In the genomic region with DNA sequence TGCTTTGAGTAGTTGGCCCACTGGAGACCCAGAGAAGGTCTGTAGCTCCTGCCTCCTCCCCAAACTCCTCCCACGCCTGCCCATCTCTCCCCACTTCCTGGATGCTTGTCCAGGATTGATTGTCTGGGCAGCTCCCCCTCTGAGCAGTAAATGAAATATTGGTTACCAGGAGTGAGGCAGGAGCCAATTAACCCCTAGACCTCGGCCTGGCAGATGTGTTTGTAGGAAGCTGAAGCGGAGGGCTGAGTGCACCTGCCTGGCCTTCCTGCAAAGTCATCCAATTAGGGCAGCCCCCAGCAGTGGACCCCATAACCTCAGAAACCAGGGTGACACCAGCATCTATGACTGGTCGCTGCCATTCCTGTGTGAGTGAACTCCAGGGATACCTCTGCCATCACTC, we compare ENCODE assay signal across 27 mouse cellular contexts. TPM values are rescaled to one million over a fixed set of nuclear protein-coding genes. Genes with fewer than 3 reads are reported as not detected.
A peak's percentile ranks its signal among the peaks of the same experiment; 100 is the strongest.
DNase-seq lines count a peak whose midpoint lies in the region; ATAC-seq and TF ChIP-seq lines count a peak whose summit lies in the region.
"Had no signal": no experiment of that assay in that cellular context is flagged by ENCODE, and none has a peak within 500 bp of the region (broad histone marks: within the 10 kb centered on the region; RNA-seq: fewer than 3 reads in every experiment).

No protein-coding gene starts in this region.

- peaks cover 16% of the 10 kb centered on the region; the same call in 1 of the 2 replicates for H3K4me1 ChIP-seq in heart, embryonic 11.5 days (ENCODE audit: control insufficient read depth, insufficient read depth, low read length)
- H3K4me1 ChIP-seq in heart, embryonic 12.5 days (replicated peaks), result peaks cover 18% of the 10 kb centered on the region
- peaks cover 4% of the 10 kb centered on the region; the same call in 1 of the 2 replicates for H3K4me1 ChIP-seq in kidney, postnatal 0 days (replicated peaks; ENCODE audit: insufficient read depth, low read length)
- peaks cover 37% of the 10 kb centered on the region for H3K4me1 ChIP-seq in limb, embryonic 10.5 days

- H3K9me3 ChIP-seq in heart, embryonic 11.5 days (replicated peaks; ENCODE audit: control insufficient read depth, low read length), result no peaks in the 10 kb centered on the region
- no peaks in the 10 kb centered on the region for H3K9me3 ChIP-seq in heart, embryonic 12.5 days (replicated peaks)
- no peaks in the 10 kb centered on the region for H3K9me3 ChIP-seq in kidney, postnatal 0 days (replicated peaks; ENCODE audit: low read length)
- H3K9me3 ChIP-seq in limb, embryonic 10.5 days (replicated peaks), result no peaks in the 10 kb centered on the region
- H3K9me3 ChIP-seq: heart, embryonic 10.5 days; hindbrain, embryonic 12.5 days; limb, embryonic 15.5 days; midbrain, embryonic 13.5 days had no signal

- H3K4me2 ChIP-seq in heart, embryonic 11.5 days, result no peak overlapping the region
- no peak overlapping the region for H3K4me2 ChIP-seq in heart, embryonic 12.5 days
- H3K4me2 ChIP-seq in kidney, postnatal 0 days (ENCODE audit: low read length), result no peak overlapping the region
- H3K4me2 ChIP-seq: hindbrain, embryonic 12.5 days; limb, embryonic 15.5 days; lung, embryonic 14.5 days; midbrain, embryonic 13.5 days had no signal

- WGBS in heart, embryonic 11.5 days (ENCODE audit: insufficient replicate concordance), result 49% methylated on average over 4 of the region's 4 CpGs
- WGBS in heart, embryonic 12.5 days, result 51% methylated on average over 4 of the region's 4 CpGs
- WGBS in kidney, postnatal 0 days, result 22% methylated on average over 4 of the region's 4 CpGs
- WGBS in limb, embryonic 10.5 days, result 19% methylated on average over 4 of the region's 4 CpGs

- peaks cover 25% of the 10 kb centered on the region for H3K27me3 ChIP-seq in heart, embryonic 11.5 days (ENCODE audit: control insufficient read depth, insufficient read depth, low read length)
- peaks cover 40% of the 10 kb centered on the region for H3K27me3 ChIP-seq in heart, embryonic 12.5 days (replicated peaks)
- 0 out of 2 replicates have a peak, but pooled peaks cover 5% of the 10 kb centered on the region for H3K27me3 ChIP-seq in kidney, postnatal 0 days (ENCODE audit: insufficient read depth, low read length)
- H3K27me3 ChIP-seq in limb, embryonic 10.5 days (ENCODE audit: low read depth, poor library complexity, severe bottlenecking), result peaks cover 72% of the 10 kb centered on the region

- no peak for ATAC-seq in heart, embryonic 11.5 days (replicated peaks; ENCODE audit: insufficient number of reproducible peaks, low FRiP score, low TSS enrichment)
- ATAC-seq in heart, embryonic 12.5 days (ENCODE audit: insufficient number of reproducible peaks, low FRiP score), result no peak
- peak; percentile 25; the same call in 1 of the 2 replicates for ATAC-seq in kidney, postnatal 0 days (replicated peaks; ENCODE audit: low FRiP score, low read depth)
- ATAC-seq: CD4-positive, CD25-positive, alpha-beta regulatory T cell, adult 4 months; inflammation-experienced regulatory T-cells, adult 6 months; midbrain, embryonic 13.5 days had no signal

- H3K36me3 ChIP-seq in heart, embryonic 11.5 days (ENCODE audit: control insufficient read depth, insufficient read depth, low read length), result no peaks in the 10 kb centered on the region
- no peaks in the 10 kb centered on the region for H3K36me3 ChIP-seq in heart, embryonic 12.5 days
- H3K36me3 ChIP-seq in kidney, postnatal 0 days (ENCODE audit: insufficient read depth, low read length), result no peaks in the 10 kb centered on the region
- no peaks in the 10 kb centered on the region for H3K36me3 ChIP-seq in limb, embryonic 10.5 days
- H3K36me3 ChIP-seq: heart, embryonic 10.5 days; hindbrain, embryonic 12.5 days; limb, embryonic 15.5 days; midbrain, embryonic 13.5 days had no signal

- H3K27ac ChIP-seq in heart, embryonic 11.5 days (ENCODE audit: low read depth, low read length), result no peak overlapping the region
- H3K27ac ChIP-seq in heart, embryonic 12.5 days (ENCODE audit: poor library complexity, severe bottlenecking), result no peak overlapping the region
- no peak overlapping the region for H3K27ac ChIP-seq in kidney, postnatal 0 days
- no peak overlapping the region; the same call in 1 of the 2 replicates for H3K27ac ChIP-seq in limb, embryonic 10.5 days
- H3K27ac ChIP-seq: heart, embryonic 10.5 days; limb, embryonic 15.5 days; liver, embryonic 14.5 days; midbrain, embryonic 13.5 days had no signal

- no peak for TF ChIP-seq CTCF in kidney, postnatal 0 days (IDR thresholded peaks at IDR 0.05; ENCODE audit: low read depth)

- no peak overlapping the region for H3K4me3 ChIP-seq in heart, embryonic 11.5 days (ENCODE audit: low read depth, low read length)
- no peak overlapping the region for H3K4me3 ChIP-seq in heart, embryonic 12.5 days
- no peak overlapping the region for H3K4me3 ChIP-seq in kidney, postnatal 0 days (replicated peaks; ENCODE audit: low read depth, low read length)
- no peak overlapping the region; the same call in 1 of the 2 replicates for H3K4me3 ChIP-seq in limb, embryonic 10.5 days
- H3K4me3 ChIP-seq: heart, embryonic 10.5 days; hindbrain, embryonic 12.5 days; limb, embryonic 15.5 days; megakaryocyte, embryonic 14.5 days; midbrain, embryonic 13.5 days had no signal

- peak; percentile 70 for DNase-seq in kidney, postnatal 0 days (ENCODE audit: low spot score)
- no peak for DNase-seq in kidney, adult 9 months
- DNase-seq in embryo, embryonic 11 days, result peak; percentile 22
- DNase-seq in limb, embryonic 10.5 days (ENCODE audit: low spot score), result peak; percentile 45
- DNase-seq in right cerebral cortex, adult 2 months (ENCODE audit: low spot score in 2 of 2), result no peak
- DNase-seq in thymus, postnatal 14 days, result no peak
- DNase-seq: adrenal gland, postnatal 25 days; cerebellum, adult 9-11 months; heart, postnatal 10 days; kidney, adult 8-10 months; lung, postnatal 36 days; right cerebral cortex, postnatal 25 days; spleen, adult 18-20 months; thymus, postnatal 36 days had no signal

- H3K9ac ChIP-seq in heart, embryonic 11.5 days (ENCODE audit: low read depth, low read length), result 0 out of 2 replicates have a peak overlapping the region, but pooled peaks have one; percentile 8
- no peak overlapping the region for H3K9ac ChIP-seq in heart, embryonic 12.5 days
- H3K9ac ChIP-seq in kidney, postnatal 0 days (ENCODE audit: low read depth, low read length), result no peak overlapping the region
- H3K9ac ChIP-seq: hindbrain, embryonic 12.5 days; limb, embryonic 15.5 days; liver, embryonic 14.5 days; lung, embryonic 14.5 days; midbrain, embryonic 13.5 days had no signal

RNA-seq across cellular contexts. Expression of gene C1ql1, which starts 10.2 kb away (rescaled TPM):
- polyA plus RNA-seq in heart, embryonic 11.5 days (2014; fragmentation: Nextera tagmentation; extraction: Ambion mirVana), result 0.76 and 1.0 TPM in 2 replicates
- 0.87 and 1.4 TPM in 2 replicates for polyA plus RNA-seq in heart, embryonic 12.5 days (2016; fragmentation: Nextera tagmentation; extraction: Ambion mirVana)
- polyA plus RNA-seq in kidney, postnatal 0 days (2015; fragmentation: Nextera tagmentation; extraction: Ambion mirVana), result 1.4 and 2.3 TPM in 2 replicates
- polyA plus RNA-seq in limb, embryonic 10.5 days (2016; fragmentation: Nextera tagmentation; extraction: Ambion mirVana), result 0.20 and 0.40 TPM in 2 replicates
- polyA plus RNA-seq: CD4-positive, CD25-positive, alpha-beta regulatory T cell, adult 4 months; inflammation-experienced regulatory T-cells, adult 6 months had no signal

RNA-seq across cellular contexts. Expression of gene Kif18b, which starts 11.3 kb away (rescaled TPM):
- polyA plus RNA-seq in heart, embryonic 11.5 days (2014; fragmentation: Nextera tagmentation; extraction: Ambion mirVana), result 5.6 and 5.9 TPM in 2 replicates
- 6.4 and 8.6 TPM in 2 replicates for polyA plus RNA-seq in heart, embryonic 12.5 days (2016; fragmentation: Nextera tagmentation; extraction: Ambion mirVana)
- 2.6 and 3.4 TPM in 2 replicates for polyA plus RNA-seq in kidney, postnatal 0 days (2015; fragmentation: Nextera tagmentation; extraction: Ambion mirVana)
- 16.1 and 18.4 TPM in 2 replicates for polyA plus RNA-seq in limb, embryonic 10.5 days (2016; fragmentation: Nextera tagmentation; extraction: Ambion mirVana)

RNA-seq across cellular contexts. Expression of gene Gfap, which starts 35.6 kb away (rescaled TPM):
- polyA plus RNA-seq in heart, embryonic 11.5 days (2014; fragmentation: Nextera tagmentation; extraction: Ambion mirVana), result 0.18 and 0.20 TPM in 2 replicates
- 0.12 and 0.17 TPM in 2 replicates for polyA plus RNA-seq in heart, embryonic 12.5 days (2016; fragmentation: Nextera tagmentation; extraction: Ambion mirVana)
- polyA plus RNA-seq in kidney, postnatal 0 days (2015; fragmentation: Nextera tagmentation; extraction: Ambion mirVana), result 0.20 and 0.33 TPM in 2 replicates
- 0.16 TPM in 1 of 2 replicates, not detected in the other for polyA plus RNA-seq in limb, embryonic 10.5 days (2016; fragmentation: Nextera tagmentation; extraction: Ambion mirVana)
- polyA plus RNA-seq: CD4-positive, CD25-positive, alpha-beta regulatory T cell, adult 4 months; hindbrain, embryonic 12.5 days; inflammation-experienced regulatory T-cells, adult 6 months; midbrain, embryonic 13.5 days had no signal

RNA-seq across cellular contexts. Expression of gene Fam187a, which starts 51.3 kb away (rescaled TPM):
- polyA plus RNA-seq in heart, embryonic 11.5 days (2014; fragmentation: Nextera tagmentation; extraction: Ambion mirVana), result not detected in 2 replicates
- polyA plus RNA-seq in heart, embryonic 12.5 days (2016; fragmentation: Nextera tagmentation; extraction: Ambion mirVana), result not detected in 2 replicates
- 0.11 TPM in 1 of 2 replicates, not detected in the other for polyA plus RNA-seq in kidney, postnatal 0 days (2015; fragmentation: Nextera tagmentation; extraction: Ambion mirVana)
- polyA plus RNA-seq in limb, embryonic 10.5 days (2016; fragmentation: Nextera tagmentation; extraction: Ambion mirVana), result not detected in 2 replicates
- polyA plus RNA-seq: CD4-positive, CD25-positive, alpha-beta regulatory T cell, adult 4 months; forebrain, embryonic 11.5 days; heart, embryonic 10.5 days; hindbrain, embryonic 12.5 days; inflammation-experienced regulatory T-cells, adult 6 months; limb, embryonic 15.5 days; lung, embryonic 14.5 days; midbrain, embryonic 13.5 days; neural tube, embryonic 11.5 days had no signal

RNA-seq across cellular contexts. Expression of gene Ccdc103, which starts 55.3 kb away (rescaled TPM):
- polyA plus RNA-seq in heart, embryonic 11.5 days (2014; fragmentation: Nextera tagmentation; extraction: Ambion mirVana), result 0.42 and 0.56 TPM in 2 replicates
- polyA plus RNA-seq in heart, embryonic 12.5 days (2016; fragmentation: Nextera tagmentation; extraction: Ambion mirVana), result 0.42 and 0.71 TPM in 2 replicates
- polyA plus RNA-seq in kidney, postnatal 0 days (2015; fragmentation: Nextera tagmentation; extraction: Ambion mirVana), result 1.8 and 2.1 TPM in 2 replicates
- 1.3 and 1.5 TPM in 2 replicates for polyA plus RNA-seq in limb, embryonic 10.5 days (2016; fragmentation: Nextera tagmentation; extraction: Ambion mirVana)
- polyA plus RNA-seq: CD4-positive, CD25-positive, alpha-beta regulatory T cell, adult 4 months; inflammation-experienced regulatory T-cells, adult 6 months had no signal

Comparison
In these comparisons a context has a peak if more than half of its experiments do, and no peak if none do; other contexts are left out.
1. DNase-seq: peak in kidney, postnatal 0 days (single experiment), embryo, embryonic 11 days (single experiment) and limb, embryonic 10.5 days (single experiment); none in kidney, adult 9 months (single experiment), right cerebral cortex, adult 2 months (0 of 2) and thymus, postnatal 14 days (single experiment).